Mouse (Mus musculus): ENCODE measurements at regions not wholly inside any gene's neighbourhood (a gene's known extent, or its start where the extent isn't known, plus 50 kb on each side); places are given as distances from the start of the nearest gene placed in this dataset.
"Not testable (repeated sequence)": the region's sequence is repeated elsewhere in the genome, so short reads cannot be mapped to it uniquely, and the experiment has no call there.

DNA sequence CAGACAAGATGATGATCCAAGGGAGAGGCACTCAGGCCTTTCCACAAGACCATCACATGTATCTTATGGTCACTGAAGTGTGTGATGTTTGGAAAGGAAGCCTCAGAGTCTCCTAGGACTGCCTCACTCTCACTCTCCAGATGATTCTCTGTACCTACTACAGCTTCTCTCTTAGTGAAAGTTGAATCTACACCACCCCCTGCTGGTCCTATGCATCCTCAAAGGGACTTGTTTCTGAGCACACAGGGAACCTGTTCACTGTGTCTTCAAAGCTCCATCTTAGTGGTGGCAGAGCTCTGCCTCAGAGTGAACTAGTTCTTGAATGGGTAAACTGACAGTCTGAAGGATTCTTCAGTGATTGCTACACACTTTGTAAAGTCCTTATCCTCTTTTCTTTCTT lies 749.5 kb upstream of the Zfp386 start:
- not testable (repeated sequence) for TF ChIP-seq GATA1 (IDR thresholded peaks at IDR 0.05; ENCODE audit: borderline replicate concordance, low read length); FLI1 (IDR thresholded peaks at IDR 0.05; ENCODE audit: low read length)
